Mouse (Mus musculus) kidney, adult 11 months (tissue): ENCODE data around the gene Rps6kb1.
A peak's percentile ranks its signal among the peaks of the same experiment; 100 is the strongest.

Source experiments
- DNase-seq: peaks from one replicate; pipeline ENCODE4 v3.0.0; 2022

Gene Rps6kb1

DNA sequence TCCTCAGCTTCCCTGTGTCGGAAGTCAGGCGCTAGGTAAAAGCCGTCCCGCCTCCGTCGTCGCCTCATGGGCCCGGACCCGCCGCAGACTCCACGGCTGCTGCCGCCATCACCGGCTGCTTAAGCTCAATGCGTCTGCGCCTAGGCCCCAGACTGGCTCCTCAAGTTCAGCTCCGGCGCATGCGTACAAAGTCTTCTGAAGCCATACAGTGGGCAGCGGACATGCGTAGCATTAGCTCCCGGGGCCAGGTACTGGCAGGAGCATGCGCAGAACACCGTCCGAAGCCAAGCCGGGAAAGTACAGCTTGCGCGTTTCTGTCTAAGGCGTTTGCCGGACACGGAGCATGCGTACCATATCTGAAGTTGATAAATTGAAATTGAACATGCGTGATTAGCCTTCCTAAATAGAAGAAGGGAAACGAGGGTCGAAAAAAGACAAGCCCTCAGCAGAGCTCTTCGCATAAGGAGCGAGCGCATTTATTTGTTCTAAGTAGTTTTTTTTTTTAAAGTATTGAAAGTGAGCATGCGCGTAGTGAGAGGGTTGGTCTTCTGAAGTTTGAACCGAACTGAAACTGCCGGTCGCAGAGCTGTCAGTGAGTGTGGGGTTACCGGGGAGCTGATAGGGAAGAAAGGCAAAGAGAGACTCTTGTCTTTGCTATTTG is at the start of gene Rps6kb1, which contains the start of gene Tubd1:
Gene Rps6kb1 (minus strand): TSS at position 167 of the 661 bp plus-strand sequence.
Gene Tubd1 (plus strand): TSS at position 353 of the 661 bp plus-strand sequence.
- DNase-seq: peak; percentile 99

DNA sequence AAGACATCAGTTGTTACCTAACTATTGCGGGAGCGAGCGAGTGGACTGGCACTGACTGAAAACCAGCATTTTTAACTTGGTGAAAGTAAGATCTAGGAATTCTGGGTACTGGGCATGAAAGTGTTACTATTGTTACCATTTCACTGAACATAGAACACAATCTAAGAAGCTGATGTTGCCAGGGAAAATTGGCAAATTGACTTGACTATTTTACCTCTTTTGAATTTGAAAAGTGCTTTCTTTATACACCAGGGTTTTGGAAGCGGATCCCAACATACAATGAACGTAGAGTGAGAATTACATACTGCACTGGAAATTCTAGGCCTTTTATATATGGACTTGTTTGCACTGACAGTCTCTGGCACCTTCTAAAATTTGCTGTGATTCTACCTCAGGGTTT is 48.8 kb upstream of the Rps6kb1 start:
- no peak for DNase-seq

DNA sequence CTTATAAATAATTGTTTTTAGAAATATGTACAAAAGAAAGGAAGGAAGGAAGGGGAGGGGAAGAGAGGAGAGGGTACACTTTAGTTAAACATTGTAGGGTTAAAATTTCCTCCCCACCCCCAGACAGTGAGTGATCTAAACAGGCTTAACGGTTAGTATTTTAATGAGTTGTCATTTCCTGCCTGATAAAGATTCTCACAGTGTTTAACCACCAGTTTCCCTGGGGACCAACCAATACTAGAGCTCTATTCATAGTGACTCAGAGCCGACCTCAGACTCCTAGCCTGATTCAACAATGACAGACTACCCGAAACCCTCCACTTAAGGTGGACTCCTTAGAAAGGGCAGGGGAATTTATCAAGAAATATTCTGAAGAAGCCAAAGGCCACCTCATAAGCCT is 48.4 kb upstream of the Rps6kb1 start:
- no peak for DNase-seq

DNA sequence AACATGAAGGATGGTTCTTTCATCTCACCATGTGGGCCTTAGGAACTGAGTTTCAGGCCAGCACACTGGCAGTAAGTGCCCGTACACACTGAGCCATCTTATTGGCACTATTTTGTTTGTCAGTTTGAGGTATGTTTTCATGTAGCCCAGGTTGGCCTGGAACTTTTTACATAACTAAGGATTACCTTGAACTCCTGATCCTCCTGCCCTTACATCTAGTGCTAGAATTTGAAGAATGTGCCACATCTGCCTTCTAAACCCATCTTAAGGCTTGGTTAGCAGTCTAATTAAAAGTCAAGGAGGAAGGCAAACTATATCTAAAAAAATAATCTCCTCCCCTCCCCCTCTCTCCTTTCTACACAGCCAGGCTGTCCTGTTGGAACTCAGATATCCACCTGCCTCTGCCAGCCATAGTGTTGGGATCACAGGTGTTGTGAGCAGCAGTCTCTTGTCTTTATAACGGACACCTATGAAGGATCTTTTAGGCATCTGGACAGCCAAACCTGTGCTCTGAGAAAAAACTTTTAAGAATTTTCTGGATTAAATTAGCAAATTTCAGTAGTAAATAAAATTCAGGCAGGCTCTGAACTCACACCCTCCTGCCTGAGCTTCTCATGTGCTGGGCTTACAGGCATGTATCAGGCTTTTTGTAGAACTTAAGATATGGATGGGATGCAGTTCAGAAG is 47.5 kb upstream of the Rps6kb1 start:
- no peak for DNase-seq

DNA sequence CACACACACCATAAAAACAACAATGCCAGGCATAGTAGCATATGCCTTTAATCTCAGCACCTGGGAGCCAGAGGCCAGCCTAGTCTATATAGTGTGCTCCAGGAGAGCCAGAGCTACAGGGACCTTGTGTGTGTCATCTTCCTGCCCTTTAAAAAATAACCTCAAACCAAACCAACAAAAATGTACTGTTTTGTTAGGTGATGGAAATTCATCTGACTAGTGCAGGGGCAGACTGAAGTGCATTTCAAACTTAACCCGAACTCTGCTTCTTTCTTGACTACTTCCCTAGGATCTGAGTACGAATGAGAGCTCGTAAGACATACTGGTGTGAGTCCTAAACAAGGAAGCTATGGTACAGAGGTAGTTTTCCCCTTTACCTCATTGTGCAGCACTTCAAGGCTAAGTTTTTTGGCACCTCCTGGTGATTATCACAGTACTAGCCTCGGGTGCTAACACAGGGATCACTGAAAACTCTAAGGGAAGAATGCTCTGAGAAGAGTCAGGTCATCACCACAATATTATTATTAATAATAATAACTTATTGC is 46.8 kb upstream of the Rps6kb1 start:
- no peak for DNase-seq

DNA sequence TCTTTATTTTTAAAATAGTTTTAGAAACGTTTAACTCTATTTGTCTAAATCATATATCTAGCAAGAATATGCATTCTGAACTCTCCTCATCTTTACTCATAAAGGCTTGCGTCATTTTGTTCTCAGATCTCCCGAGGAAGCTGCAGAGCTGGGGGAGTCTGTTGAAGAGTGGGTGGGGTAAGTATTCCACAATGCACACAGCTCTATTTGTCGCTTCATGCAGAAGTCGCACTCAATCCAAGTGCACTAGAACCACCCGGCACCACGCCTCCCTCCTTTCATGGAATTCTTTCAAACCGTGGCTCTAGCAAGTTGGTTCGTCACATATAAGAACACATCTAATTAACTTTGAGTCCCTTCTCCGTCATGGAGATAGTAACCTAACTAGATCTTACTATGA is 46.0 kb upstream of the Rps6kb1 start:
- no peak for DNase-seq

DNA sequence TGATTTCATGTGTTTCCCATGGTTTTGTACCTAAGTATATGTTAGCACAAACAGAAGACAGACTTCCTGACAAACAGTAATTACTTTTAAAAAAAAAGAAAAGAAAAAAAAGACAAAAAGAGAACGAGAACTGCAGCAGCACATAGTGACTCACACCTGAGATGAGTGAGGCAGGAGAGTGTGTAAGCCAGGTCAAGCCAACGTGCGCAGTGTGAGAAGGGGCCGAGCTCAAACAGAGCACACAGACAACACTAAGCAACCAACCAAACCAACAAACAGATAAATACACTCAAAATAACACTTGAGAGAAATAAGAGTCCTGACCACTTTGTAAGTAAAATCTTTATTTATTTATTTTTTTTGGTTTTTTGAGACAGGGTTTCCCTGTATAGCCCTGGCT is 45.5 kb upstream of the Rps6kb1 start:
- DNase-seq: no peak

DNA sequence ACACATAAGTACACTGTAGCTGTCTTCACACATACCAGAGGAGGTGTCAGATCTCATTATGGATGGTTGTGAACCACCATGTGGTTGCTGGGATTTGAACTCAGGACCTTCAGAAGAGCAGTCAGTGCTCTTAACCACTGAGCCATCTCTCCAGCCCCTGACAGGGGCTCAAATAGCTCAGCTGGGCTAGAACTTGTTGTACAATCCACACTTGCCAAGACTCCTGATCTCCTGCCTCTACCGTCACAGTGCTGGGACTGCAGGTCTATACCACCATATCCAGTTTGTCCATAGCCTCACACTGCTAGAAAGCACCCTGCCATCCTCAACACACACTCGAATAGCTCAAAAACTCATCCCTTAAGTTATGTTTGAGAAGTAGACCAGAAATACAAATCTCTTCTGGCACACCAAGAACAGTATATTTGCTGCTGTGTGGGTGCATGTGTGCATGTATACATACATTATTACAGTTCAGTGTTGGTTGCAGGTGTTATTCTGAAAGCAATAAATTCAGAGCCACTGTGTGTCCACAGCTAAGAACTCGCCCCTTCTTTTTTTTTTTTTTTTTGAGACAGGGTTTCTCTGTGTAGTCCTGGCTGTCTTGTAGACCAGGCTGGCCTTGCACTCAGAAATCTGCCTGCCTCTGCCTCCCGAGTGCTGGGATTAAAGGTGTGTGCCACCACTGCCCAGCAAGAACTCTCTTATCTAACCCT is 44.1 kb upstream of the Rps6kb1 start:
- DNase-seq: no peak

DNA sequence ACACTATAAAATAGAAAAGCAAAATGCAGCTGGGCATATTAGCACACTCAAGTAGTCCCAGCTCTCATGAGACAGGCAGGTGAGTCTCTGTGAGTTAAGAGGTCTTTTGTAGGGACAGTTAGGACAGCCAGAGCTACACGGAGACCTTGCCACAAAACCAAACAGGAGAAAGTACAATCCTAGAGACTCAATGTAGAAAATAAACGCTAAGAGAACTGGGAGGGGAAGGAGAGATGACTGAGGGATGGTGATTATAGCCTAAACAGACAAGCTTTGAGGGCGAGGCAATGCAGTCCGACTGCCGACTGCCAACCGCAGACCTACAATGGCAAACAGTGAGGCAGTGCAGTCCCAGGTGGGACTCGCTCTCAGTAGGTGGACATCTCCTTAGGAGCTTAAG is 43.2 kb upstream of the Rps6kb1 start:
- no peak for DNase-seq

DNA sequence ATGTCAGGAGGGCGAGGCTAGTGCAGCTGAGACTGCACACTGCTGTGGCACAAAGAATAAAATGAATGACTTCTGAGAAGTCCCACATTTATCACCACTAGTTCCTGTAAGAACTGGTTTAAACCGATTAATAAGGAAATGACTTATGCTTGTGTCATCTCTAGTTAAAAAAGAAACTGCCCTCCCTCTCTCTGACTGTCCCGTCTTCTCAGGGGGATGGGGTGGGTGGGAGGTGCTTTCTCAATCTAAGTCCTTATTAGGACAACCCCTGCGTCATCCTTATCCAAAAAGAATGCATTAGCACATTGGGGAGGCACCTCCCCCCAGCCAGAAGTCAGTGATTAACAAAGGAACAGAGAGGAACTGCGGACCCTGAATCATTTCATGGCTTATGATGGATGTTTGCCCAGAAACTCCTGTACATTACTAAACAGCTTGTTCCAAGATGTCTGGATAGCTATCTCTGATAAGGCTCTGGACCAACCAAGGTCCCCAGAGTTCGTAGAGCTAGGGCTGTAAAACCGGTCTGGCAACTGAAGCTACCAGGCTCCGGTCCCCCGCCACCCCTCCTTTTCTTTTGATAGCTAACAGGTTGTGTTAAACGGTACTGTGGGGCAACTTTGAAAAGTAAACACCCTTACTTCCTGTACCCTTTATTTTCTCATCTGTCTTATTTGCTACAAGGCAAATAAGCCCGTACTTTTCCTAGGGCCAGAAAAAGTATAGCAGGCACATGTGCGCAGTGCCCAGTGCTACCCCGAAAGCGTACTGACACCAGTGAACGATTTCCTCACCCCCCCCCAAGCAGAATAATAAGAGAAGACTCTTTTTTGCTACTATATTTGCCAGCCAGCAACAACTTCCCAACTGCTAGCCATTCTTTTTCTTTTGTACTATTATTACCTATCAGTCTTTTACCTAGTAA is 42.5 kb upstream of the Rps6kb1 start:
- peak; percentile 86 for DNase-seq

DNA sequence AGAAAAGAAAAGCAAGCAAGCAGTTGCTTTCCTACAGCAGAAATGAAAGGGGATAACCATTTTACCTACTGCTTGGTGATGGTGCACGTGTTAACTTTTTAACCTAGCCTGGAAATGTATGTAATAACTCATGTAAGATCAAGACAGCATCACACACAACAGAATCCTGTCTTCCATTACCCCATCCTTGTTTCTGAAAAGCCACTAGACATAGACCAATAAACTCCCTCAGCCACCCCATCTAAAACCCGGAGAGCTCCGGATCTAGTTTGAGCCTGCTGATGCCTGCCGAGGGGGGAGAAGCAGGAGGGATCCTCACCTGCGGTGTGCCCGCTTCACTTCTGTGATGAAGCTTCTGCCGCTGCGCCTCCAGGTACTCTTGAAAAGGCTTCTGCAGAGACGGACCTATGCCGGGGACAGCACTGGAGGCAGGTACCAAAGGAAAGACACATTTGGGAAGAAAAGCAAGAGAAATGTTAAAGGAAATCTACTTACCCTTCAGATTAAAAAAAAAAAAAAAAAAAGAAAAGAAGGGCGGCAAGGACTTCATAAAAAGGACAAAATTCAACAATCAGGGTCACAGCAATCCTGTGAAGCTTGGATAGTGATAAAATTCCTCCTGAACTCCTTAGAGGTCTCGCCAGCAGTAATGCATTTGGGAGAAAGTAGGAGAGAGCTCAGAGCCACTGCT is 41.7 kb upstream of the Rps6kb1 start:
- no peak for DNase-seq

DNA sequence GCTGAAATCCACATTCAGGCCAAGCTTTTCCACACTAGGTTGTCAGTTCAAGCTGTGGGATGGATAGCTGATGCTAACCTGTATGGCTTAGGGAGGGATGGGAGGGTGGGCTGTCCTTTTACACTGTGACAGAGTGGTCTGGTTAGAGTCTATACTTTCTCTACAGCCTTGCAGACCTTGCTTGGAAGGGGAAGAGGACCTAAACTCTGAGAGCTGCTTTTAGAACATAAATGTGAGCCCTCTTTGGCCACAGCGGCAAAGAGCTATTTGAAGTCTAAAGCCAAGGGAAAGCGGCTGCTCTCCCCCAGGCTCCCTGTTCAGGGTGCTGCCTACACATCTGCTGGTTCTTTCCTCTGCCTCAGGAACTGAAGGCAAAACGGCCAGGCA is 41.0 kb upstream of the Rps6kb1 start:
- DNase-seq: no peak

DNA sequence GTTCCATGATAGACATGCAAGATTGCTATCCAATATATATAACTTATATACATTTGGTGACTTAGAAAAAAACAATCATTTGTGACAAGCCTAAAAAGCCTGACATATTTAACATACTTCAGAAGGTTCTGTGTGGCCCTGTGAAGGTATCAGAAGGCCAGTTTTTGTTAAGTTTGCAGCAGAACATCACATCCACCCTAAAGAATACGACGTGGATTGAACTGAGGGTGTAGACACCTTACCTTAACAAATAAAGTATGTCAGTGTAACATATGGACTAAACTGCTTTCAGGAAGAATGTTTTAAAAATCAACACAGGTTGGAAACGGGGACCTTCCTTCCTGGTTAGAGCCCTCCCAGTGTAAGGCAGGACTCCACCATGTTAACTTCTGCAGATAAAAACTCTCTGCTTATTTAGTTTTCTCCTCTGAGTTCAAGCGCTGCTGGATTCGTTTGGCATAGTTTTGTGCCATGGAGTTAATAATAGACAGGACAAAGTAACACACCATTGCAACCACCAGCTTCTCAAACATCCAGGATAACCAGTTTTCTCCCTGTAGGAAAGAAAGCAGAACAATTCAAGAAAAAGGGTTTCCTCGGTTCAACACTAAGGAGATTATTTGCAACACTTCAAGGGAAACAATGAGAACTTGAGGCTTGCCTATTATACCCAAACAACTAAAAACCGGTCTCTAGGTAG is 40.4 kb upstream of the Rps6kb1 start:
- no peak for DNase-seq

DNA sequence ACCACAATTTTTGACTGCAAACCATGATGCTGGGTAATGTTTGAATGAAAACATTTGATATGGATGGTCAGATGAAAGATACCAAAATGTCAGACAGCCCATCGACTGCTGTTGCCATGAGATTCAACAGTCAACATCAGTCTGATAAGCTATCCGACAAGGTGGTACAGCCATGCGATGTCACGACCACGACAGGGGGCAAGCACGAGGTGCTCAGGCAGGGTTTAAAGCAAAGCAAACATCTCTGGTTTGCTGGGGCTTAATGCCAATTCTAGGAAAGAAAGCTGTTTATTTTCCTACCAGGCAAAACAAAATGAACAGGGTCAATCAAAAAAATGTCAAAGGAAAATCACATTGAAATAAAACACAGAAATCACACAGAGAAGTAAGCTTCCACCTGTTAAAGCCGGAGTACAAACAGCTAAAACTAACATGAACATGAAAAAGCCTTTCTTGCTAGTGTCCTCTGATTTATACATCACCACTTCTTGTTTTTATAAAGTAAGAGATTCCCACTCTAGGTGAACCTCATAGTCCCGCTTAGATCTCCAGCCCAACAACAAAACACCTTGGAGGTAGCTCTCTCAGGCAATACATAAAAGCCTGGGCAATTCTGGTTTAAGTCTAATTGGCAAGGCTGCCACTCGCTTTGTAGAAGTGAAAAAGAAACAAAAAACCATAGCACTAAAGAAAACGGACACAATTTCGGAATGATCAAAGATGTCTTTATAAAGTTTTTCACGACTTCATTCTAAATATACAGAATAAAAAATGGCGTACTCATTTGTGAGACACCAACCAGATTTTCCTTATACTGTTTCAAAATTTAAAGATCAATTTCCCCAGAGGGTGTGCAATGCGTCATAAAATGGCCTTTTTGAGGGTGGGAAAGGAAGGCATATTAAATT is 39.6 kb upstream of the Rps6kb1 start:
- no peak for DNase-seq

DNA sequence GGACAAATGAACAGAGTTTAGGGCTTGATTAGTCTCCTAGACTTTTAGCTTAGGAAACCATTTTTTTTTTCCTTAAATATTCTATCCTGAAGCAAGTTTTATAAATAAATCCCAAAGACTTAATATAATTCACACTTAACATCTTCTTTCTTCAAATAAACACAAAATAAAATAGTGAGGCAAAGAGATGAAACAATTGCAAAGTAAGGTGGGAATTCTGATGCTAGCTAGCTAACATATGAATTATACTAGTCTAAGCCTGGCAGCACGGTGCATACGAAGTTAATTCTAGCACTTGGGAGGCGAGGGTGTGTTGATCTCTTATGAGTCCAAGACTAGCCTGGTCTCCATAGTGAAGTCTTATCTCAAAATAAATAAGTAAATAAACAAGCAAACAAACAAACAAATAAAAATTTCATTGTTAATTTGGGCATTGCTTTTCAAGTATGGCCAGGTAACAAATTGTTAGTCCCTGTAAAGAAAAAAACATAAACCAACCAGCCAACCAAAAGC is 38.8 kb upstream of the Rps6kb1 start:
- no peak for DNase-seq

DNA sequence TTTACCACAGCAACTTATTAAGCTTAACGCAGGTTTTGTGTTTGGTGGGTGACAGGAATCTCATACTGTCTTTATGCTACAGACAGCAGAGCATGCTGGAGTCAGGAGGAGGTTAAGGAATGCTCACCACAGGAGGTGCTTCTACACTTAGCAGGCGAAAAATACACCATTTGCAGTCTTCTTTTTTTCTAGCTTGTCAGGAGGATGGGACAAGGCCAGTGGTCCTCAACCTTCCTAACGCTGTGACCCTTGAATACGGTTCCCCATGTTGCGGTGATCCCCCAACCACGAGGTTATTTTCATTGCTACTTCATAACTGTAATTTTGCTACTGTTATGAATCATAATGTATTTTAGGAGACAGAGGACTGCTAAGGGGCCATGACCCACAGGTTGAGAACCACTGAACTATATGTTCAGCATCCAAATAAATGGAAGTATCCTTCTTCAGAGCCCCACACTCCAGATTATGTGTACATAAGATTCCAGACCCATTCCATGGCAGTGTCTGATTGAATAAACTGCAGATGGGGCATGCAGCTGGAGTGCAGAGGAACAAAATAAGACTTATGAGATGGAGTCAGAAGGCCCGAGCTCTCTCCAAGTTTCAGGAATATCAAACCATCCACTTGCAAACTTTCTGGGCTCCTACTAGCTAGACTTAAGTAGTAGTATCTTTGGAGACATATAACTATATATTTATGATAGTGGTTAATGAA is 38.1 kb upstream of the Rps6kb1 start:
- DNase-seq: no peak

DNA sequence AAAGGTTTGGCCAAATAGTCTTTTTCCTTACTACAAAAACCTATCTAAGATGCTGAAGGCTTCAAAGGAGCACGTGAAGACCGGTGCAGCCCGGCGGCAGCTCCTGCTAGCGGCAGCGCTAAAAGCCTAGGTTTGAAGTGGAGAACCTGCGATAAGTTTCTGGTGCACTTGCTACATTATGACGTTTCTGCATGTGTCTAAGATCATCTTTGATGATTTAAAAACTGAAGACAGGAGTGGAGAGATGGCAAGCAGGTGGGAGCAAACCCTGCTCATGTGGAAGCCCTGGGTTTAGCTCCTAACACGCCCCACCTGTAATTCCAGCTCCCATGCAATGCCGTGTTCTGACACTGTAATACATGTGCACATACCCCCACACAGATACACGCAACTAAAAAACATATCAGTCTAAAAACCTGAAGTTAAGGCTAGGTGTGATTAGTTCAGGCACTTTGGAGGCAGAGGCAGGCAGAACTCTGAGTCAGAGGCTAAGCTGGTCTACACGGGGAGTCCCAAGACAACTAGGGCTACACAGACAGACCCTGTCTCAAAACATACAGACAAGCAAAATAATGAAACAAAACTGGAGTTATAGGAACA is 37.4 kb upstream of the Rps6kb1 start:
- no peak for DNase-seq

DNA sequence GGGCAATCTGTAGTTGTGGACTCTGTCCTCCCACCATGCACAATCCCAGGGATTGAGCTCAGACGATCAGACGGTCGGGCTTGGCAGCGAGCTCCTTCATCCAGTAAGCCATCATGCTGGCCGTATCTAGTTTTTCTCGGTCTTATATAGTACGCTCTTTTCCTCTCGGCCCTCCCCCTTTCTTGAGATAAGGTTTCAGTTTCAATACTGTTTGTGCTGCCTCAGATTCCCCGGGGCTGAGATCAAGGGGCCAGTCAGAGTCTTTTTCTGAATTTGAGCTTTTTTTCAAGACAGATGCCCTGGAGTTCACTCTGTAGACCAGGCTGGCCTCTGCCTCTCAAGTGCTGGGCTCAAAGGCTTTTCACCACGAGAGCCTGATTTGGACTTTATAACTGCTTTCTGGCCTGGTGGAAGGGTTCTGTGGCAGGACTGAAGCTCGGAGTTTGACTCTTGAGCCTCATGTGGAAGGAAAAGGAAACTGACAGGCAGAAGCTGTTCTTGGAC is 36.7 kb upstream of the Rps6kb1 start:
- peak; percentile 80 for DNase-seq
